Mouse (Mus musculus) bone marrow, adult 2 months (tissue): ENCODE results near the gene Rab6b.

ENCODE experiments used
- CTCF ChIP-seq: fragments of 200-500 bp; IDR thresholded peaks from 2 replicates; pipeline ENCODE4 v1.5.1; 2011; ENCODE audit warnings: low read length, control low read depth; ENCODE audit not compliant: control insufficient read depth, insufficient read depth
- POLR2A ChIP-seq: fragments of 200-500 bp; IDR thresholded peaks from 2 replicates; pipeline ENCODE4 v1.6.1; 2011; ENCODE audit warnings: low read depth, mild to moderate bottlenecking, control low read depth, low read length, borderline replicate concordance; ENCODE audit not compliant: control insufficient read depth

- 0 out of 2 replicates have a peak, but pooled peaks have one; percentile 10 for TF ChIP-seq POLR2A
- no peak for TF ChIP-seq CTCF
Measured at GRCm38 (mm10) chr9:103111621-103112470, at the start of gene Rab6b.
